Mouse (Mus musculus) testis, adult 2 months (tissue): ENCODE measurements around the gene Rfc1.

Source experiments
- CTCF ChIP-seq: fragments of 200-500 bp; IDR thresholded peaks from 2 replicates; pipeline ENCODE4 v1.5.1; 2012; ENCODE audit warnings: low read depth, mild to moderate bottlenecking, inconsistent platforms, low read length, moderate library complexity; ENCODE audit not compliant: control insufficient read depth, insufficient read depth, insufficient replicate concordance
- POLR2A ChIP-seq: fragments of 200-500 bp; IDR thresholded peaks from 2 replicates; pipeline ENCODE4 v1.6.1; 2012; ENCODE audit warnings: low read depth, mild to moderate bottlenecking, inconsistent platforms, low read length, moderate library complexity; ENCODE audit not compliant: control insufficient read depth

DNA sequence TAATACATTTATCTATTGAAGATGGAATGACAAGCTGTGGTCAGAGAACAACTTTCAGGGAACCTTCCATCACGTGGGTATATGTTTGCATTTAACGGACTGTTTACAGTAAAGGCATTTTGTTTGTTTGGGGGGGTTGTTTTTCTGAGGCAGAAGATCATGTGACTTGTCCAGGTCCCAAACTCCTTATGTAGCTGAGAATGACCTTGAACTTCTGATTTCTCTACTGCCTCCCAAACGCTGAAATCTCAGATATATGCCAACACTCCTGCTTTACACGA, 545 bp upstream of the Rfc1 start:
- no peak for TF ChIP-seq POLR2A
- TF ChIP-seq CTCF: no peak
